Mouse (Mus musculus): ENCODE results near the gene Hcn1. TPM values are rescaled to one million over a fixed set of nuclear protein-coding genes. Genes with fewer than 3 reads are reported as not detected.

Hcn1 gene
- total and polyA plus RNA-seq, 2 experiments from 2014 or later, result 1.1 to 5.2 TPM

GRCm38 (mm10) chr13:117706986-117707738 is 105.0 kb downstream of the Hcn1 start:
- Histone ChIP-seq H3K4me1 (ENCODE audit: insufficient read depth, low read length) (no peaks in the 10 kb centered on the region), H3K27ac (ENCODE audit: low read depth, low read length) (no peak overlapping the region), H3K4me3 (ENCODE audit: low read depth, low read length) (no peak overlapping the region), H3K9me3 (ENCODE audit: low read length) (no peaks in the 10 kb centered on the region), H3K27me3 (ENCODE audit: insufficient read depth, low read length) (no peaks in the 10 kb centered on the region), H3K9ac (replicated peaks; ENCODE audit: low read length, poor library complexity, severe bottlenecking) (no peak overlapping the region), H3K4me2 (ENCODE audit: low read depth, low read length, poor library complexity, severe bottlenecking) (no peak overlapping the region), H3K36me3 (ENCODE audit: insufficient read depth, low read length) (no peaks in the 10 kb centered on the region)
- DNase-seq (ENCODE audit: low spot score) (peak; percentile 34), ATAC-seq (ENCODE audit: low FRiP score) (no peak)
- TF ChIP-seq CTCF (IDR thresholded peaks at IDR 0.05), result no peak
- 93% methylated on average over 11 of the region's 11 CpGs for WGBS

GRCm38 (mm10) chr13:117710811-117711210 is 108.7 kb downstream of the Hcn1 start:
- Histone ChIP-seq H3K9ac (replicated peaks; ENCODE audit: low read length, poor library complexity, severe bottlenecking) (no peak overlapping the region), H3K4me1 (ENCODE audit: insufficient read depth, low read length) (no peaks in the 10 kb centered on the region), H3K27me3 (ENCODE audit: insufficient read depth, low read length) (no peaks in the 10 kb centered on the region), H3K4me3 (ENCODE audit: low read depth, low read length) (no peak overlapping the region), H3K27ac (ENCODE audit: low read depth, low read length) (no peak overlapping the region), H3K9me3 (ENCODE audit: low read length) (no peaks in the 10 kb centered on the region), H3K4me2 (ENCODE audit: low read depth, low read length, poor library complexity, severe bottlenecking) (no peak overlapping the region), H3K36me3 (ENCODE audit: insufficient read depth, low read length) (no peaks in the 10 kb centered on the region)
- DNase-seq (ENCODE audit: low spot score) (no peak), ATAC-seq (ENCODE audit: low FRiP score) (no peak)
- no peak for TF ChIP-seq CTCF (IDR thresholded peaks at IDR 0.05)

- DNase-seq (ENCODE audit: low spot score) (no peak), ATAC-seq (ENCODE audit: low FRiP score) (no peak)
- Histone ChIP-seq H3K9me3 (ENCODE audit: low read length) (no peaks in the 10 kb centered on the region), H3K9ac (replicated peaks; ENCODE audit: low read length, poor library complexity, severe bottlenecking) (no peak overlapping the region), H3K27ac (ENCODE audit: low read depth, low read length) (no peak overlapping the region), H3K27me3 (ENCODE audit: insufficient read depth, low read length) (no peaks in the 10 kb centered on the region), H3K4me1 (ENCODE audit: insufficient read depth, low read length) (no peaks in the 10 kb centered on the region), H3K4me2 (ENCODE audit: low read depth, low read length, poor library complexity, severe bottlenecking) (no peak overlapping the region), H3K4me3 (ENCODE audit: low read depth, low read length) (no peak overlapping the region), H3K36me3 (ENCODE audit: insufficient read depth, low read length) (no peaks in the 10 kb centered on the region)
- no peak for TF ChIP-seq CTCF (IDR thresholded peaks at IDR 0.05)
- 45% methylated on average over 4 of the region's 4 CpGs for WGBS
Observed at GRCm38 (mm10) chr13:117722090-117722489, 120.0 kb downstream of the Hcn1 start.

DNA sequence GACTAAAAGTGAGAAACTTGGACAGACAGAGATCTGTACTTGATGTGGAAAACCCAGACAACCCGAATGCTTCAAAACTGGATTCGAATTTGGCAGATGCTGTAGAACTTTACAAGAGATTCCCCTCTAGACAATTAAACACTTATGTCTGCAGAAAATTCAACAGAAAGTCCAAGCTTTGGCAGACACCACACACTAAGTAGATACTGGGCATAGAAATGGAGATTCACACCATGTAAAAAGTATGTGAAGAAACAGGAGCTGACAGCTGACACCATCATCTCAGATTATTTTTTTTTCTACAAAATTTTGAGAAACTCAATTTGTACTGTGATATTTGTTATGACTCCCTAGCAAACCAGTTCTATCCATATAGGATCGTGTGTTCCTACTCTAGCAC is 122.0 kb downstream of the Hcn1 start:
- Histone ChIP-seq H3K4me3 (ENCODE audit: low read depth, low read length) (no peak overlapping the region), H3K4me2 (ENCODE audit: low read depth, low read length, poor library complexity, severe bottlenecking) (no peak overlapping the region), H3K36me3 (ENCODE audit: insufficient read depth, low read length) (no peaks in the 10 kb centered on the region), H3K9ac (replicated peaks; ENCODE audit: low read length, poor library complexity, severe bottlenecking) (no peak overlapping the region), H3K9me3 (ENCODE audit: low read length) (no peaks in the 10 kb centered on the region), H3K27ac (ENCODE audit: low read depth, low read length) (no peak overlapping the region), H3K4me1 (ENCODE audit: insufficient read depth, low read length) (no peaks in the 10 kb centered on the region), H3K27me3 (ENCODE audit: insufficient read depth, low read length) (no peaks in the 10 kb centered on the region)
- TF ChIP-seq CTCF (IDR thresholded peaks at IDR 0.05), result no peak
- 82% methylated on average over 3 of the region's 3 CpGs for WGBS
- no peak for ATAC-seq (ENCODE audit: low FRiP score)
- DNase-seq (ENCODE audit: low spot score), result no peak

- WGBS, result 74% methylated on average over 2 of the region's 2 CpGs
- Histone ChIP-seq H3K27me3 (ENCODE audit: insufficient read depth, low read length) (no peaks in the 10 kb centered on the region), H3K36me3 (ENCODE audit: insufficient read depth, low read length) (no peaks in the 10 kb centered on the region), H3K9ac (replicated peaks; ENCODE audit: low read length, poor library complexity, severe bottlenecking) (no peak overlapping the region), H3K4me3 (ENCODE audit: low read depth, low read length) (no peak overlapping the region), H3K27ac (ENCODE audit: low read depth, low read length) (no peak overlapping the region), H3K9me3 (ENCODE audit: low read length) (no peaks in the 10 kb centered on the region), H3K4me1 (ENCODE audit: insufficient read depth, low read length) (no peaks in the 10 kb centered on the region), H3K4me2 (ENCODE audit: low read depth, low read length, poor library complexity, severe bottlenecking) (no peak overlapping the region)
- no peak for TF ChIP-seq CTCF (IDR thresholded peaks at IDR 0.05)
- DNase-seq (ENCODE audit: low spot score) (no peak), ATAC-seq (ENCODE audit: low FRiP score) (no peak)
Observed at GRCm38 (mm10) chr13:117728393-117728792, 126.3 kb downstream of the Hcn1 start.

GRCm38 (mm10) chr13:117732738-117733137 is 130.6 kb downstream of the Hcn1 start:
- no peak overlapping the region for H3K4me3 ChIP-seq (ENCODE audit: low read depth, low read length)
- no peak for TF ChIP-seq CTCF (IDR thresholded peaks at IDR 0.05)

More at GRCm38 (mm10) chr13:117732738-117733137, 130.6 kb downstream of the Hcn1 start:
- Histone ChIP-seq H3K4me1 (ENCODE audit: insufficient read depth, low read length) (no peaks in the 10 kb centered on the region), H3K27me3 (ENCODE audit: insufficient read depth, low read length) (no peaks in the 10 kb centered on the region), H3K27ac (ENCODE audit: low read depth, low read length) (no peak overlapping the region), H3K9ac (replicated peaks; ENCODE audit: low read length, poor library complexity, severe bottlenecking) (no peak overlapping the region), H3K4me2 (ENCODE audit: low read depth, low read length, poor library complexity, severe bottlenecking) (no peak overlapping the region), H3K9me3 (ENCODE audit: low read length) (no peaks in the 10 kb centered on the region), H3K36me3 (ENCODE audit: insufficient read depth, low read length) (no peaks in the 10 kb centered on the region)
- DNase-seq (ENCODE audit: low spot score), result no peak
- no peak for ATAC-seq (ENCODE audit: low FRiP score)

Data from midbrain, postnatal 0 days (tissue).